Mouse (Mus musculus) heart, adult 18-20 months (tissue): ENCODE measurements at regions not wholly inside any gene's neighbourhood (a gene's known extent, or its start where the extent isn't known, plus 50 kb on each side); places are given as distances from the start of the nearest gene placed in this dataset.
A peak's percentile ranks its signal among the peaks of the same experiment; 100 is the strongest.

ENCODE experiments used
- DNase-seq, 2 experiments: peaks; one replicate each; pipeline ENCODE4 v3.0.0; 2021 to 2022; ENCODE audit warnings: mixed read lengths in 1 of 2

DNA sequence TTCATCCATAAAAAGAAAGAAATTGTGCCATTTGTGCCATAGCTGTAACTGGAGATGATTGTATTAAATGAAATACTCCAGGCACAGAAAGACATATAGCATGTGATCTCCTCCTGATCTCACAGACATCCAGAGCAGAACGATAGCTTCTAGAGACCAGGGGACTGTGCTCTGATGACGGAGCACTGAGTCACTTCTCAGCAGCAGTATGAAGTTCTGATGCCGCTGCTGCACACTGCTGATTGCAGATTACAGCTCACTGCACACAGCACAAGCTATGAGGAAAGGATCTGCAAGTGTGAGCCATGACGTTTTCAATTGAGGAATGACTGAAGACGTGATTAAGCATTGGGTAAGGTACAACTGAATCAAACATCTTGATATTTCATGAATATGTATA lies 190.6 kb upstream of the Adamts9 start:
- DNase-seq = no peak

DNA sequence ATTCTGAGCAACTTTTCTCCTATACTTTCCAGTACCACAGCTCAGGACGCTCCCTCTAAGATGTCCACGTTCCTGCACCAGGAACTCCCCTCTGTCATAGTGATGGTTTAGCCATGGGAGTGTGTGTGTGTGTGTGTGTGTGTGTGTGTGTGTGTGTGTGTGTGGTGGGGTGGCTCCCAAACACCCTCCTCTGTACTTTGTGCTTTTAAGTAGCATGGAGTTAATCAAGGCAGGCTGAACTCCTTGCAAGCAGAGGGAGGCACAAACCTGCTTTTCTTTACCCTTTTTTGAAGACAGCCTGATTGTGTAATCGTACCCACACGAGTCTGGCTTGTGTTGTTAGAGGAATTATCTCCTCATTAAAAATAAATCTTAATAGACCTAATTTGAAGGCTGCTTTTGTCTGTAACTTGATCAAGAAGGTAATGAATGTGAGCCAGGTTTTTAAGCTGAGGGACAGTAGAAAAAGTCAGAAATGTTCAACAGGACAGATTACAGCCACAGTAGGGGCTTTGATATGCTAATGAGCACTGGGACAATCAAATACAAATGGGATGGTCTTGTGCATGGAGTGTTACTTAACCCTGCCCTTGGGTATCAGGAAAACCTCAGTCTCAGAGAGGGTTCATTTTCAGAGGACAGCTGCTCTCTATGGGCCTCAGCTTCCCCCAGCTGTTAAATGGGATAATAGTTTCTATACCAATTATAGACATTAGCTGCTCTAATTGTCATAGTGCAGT lies 187.8 kb upstream of the Adamts9 start:
- no peak for DNase-seq

DNA sequence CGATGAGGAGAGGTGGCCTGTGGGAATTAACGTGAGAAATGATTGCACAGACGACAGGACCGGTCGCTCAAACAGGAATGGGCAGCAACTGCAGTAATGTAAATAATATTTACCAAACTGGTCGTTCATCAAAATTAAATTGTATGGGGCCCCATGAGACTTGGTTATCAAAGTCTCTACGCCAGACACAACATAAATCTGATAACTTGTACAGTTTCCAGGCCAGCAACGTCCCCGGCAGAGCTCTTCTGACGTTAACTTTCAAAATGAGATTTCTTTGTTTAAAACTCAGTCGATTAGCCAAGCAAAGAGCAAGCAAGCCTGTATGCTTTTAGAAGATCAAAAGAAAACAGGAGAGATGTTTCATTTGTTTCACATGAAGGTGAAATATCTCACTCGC lies 176.2 kb upstream of the Adamts9 start:
- DNase-seq = no peak

DNA sequence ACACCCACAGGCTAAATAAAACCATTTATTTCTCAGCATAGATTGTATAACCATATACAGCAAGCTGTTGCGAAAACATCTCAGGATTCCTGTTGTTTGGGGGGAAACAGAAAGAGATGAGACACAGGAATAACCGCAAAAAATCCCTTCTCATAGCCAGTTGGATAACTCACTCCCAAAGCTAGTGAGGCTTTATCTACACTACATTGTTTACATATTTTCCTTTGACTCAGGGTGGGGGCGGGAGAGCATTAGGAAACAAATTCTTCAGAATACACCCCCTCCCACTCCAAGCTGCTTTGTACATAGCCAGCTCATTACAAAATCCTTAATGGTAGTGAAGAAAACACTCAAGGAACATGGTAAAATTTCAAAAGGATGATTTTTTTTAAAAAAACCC lies 170.1 kb upstream of the Adamts9 start:
- no peak for DNase-seq

DNA sequence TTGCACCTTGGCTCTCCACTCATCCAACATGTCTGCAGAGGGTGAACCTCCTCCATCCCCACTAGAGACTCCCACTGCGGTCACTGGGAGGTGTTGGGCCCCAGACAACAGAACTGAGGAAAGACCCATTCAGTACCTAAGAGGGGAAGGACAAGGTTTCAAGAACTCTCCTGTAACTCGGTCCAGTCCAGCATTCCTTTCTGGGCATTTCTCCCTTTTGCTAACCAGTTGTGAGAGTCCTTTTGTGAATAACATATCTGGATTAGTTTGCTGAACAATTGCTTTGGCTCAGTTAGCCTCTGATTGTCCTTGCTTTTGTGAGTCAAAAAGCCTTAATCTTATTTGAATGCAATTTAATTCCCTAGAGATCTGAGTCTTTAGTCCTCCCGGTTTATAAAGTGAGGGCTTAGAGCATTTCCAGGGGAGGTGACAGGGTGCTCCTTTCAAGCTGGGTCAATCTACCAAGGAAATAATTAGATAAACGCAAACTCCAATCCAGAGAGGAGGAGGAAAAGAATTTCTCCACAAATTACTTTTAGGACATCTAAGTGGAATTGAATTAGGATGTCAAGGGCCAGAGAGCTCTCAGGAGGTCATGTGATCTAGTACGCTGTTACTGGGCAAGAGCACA lies 151.6 kb upstream of the Adamts9 start:
- no peak for DNase-seq

- DNase-seq = peak in 1 of 2 experiments; percentile 25
Measured at GRCm38 (mm10) chr6:93093770-93094169, 150.5 kb upstream of the Adamts9 start.

DNA sequence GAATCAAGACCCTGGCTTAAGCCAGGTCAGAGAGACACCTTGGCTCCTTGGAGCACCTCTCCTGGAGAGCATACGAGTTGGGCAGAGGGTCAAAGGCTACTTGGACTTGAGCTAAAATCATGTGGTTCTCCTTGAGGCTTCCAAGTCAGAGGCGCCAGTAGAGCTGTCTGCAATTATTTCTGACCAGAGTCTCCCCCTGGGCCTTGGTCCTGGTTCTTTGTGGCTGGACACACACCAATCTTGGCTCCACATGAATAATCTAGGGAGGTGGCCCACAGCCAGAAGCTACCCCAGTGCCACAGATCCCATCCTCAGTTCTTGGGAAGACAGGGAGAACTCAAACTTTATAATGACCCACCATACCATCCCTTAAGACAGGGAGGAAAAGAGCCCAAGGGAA lies 144.0 kb upstream of the Adamts9 start:
- no peak for DNase-seq

DNA sequence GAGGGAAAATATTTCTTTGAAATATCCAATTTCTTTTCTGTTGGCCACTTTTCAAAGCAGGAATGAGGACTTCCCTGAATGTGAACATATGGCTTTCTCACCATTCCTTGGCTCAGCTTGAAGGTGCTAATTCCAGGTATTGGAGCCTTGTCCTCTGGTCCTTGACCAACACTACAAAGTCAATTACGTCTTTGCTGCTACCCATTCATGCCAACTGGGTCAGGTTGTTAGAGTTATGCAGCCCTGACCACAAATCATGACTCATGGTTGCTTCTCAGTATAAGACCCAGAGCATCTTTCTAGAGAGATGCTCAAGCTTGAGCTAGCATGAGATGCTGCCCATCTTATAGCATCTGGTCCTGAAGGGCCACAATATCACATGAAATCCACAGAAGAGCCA lies 141.0 kb upstream of the Adamts9 start:
- DNase-seq = no peak

DNA sequence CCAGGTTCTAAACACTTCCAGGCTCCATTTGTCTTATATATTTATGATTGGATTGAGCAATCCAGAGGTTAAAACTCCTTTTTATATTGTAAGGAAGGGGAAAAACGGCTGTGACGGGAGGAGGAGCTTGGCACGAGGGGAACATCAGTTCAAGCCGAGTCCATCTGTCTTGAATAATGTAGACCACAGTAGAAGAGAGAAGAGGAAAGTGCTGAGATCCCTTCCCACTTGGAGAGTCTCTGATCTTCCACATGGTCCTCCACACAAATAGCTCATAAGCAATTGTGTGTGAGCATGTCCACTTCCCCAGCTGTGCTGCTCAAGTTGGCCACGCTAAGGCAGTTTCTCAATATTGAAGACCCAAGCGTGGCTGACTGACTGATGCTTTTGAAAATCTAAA lies 140.4 kb upstream of the Adamts9 start:
- no peak for DNase-seq

GRCm38 (mm10) chr6:93082205-93082604 lies 138.9 kb upstream of the Adamts9 start:
- no peak for DNase-seq

DNA sequence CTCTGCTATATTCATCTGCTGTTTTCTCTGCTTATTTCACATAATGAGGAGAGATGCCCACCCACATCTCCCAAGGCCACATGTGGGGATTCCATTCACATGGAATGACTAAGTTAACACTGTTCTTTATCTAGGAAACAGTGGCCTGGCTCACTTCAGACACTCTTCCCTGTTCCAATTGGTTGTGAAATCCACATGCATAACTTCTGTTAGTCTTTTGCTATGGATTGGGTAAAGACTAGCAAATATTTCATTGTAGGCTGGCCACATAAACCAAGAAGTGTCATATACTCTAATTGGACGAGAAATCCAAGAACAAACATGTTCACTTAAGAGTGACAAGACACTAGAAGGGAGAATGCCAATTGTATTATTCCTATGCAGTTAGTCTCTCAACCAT lies 133.4 kb upstream of the Adamts9 start:
- no peak for DNase-seq

DNA sequence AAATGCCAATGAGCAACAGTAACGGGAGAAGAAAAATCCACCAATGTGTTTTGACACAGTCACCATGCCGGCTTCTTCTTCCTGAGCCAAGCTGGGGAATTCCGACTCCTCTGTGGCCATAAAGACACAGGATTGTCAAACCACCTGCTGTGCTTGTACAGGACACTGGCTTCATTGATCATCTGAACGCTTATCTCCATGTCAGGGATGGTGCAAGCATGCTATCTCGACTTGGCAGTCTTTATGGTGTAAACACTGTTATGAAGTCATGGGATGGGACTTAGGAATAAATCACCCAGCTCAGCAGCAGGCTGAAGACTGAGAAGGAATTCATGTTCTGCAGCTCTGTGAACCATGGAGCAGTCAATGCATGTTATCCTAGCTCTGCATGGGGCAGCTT lies 132.6 kb upstream of the Adamts9 start:
- peak in 1 of 2 experiments; percentile 20 for DNase-seq

DNA sequence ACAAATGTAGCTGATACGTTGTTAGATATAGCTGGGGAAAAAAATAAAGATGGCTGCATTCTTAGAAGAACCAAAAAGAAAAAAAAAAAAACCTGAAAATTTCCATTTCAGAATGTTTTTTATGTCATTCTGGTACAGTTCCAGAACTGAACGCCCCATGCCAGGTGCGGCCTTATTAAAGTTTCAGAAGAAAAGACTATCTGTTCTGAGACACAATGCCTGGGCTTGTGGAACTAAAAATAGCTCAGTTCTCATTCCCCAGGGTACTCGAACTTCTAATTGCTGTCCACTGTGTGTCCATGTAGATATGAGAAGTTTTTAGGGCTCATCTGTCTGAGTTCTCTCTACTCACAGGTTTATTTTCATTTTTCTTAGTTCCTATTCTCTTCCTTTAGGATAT lies 131.7 kb upstream of the Adamts9 start:
- DNase-seq = peak in 1 of 2 experiments; percentile 37

- no peak for DNase-seq
Measured at GRCm38 (mm10) chr6:93070916-93071315, 127.6 kb upstream of the Adamts9 start.

DNA sequence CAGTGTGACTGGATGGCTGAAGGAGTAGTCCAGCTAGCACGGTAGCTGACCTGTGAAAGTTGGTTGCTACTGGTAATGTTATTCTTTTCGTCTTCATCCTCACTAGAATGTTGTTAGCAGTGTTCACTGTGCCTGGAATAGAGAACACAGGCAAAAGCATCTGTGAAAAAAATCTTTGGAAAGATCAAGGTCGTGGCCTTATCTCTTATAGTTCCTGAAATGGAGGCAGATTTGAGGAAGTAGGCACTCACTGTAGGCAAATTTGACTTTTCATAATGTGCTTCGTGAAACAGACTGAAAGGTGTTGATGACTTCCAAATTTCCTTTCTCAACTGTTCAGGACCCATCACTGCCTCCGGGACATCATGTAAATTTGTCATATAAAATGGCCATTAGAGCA lies 124.5 kb upstream of the Adamts9 start:
- no peak for DNase-seq

GRCm38 (mm10) chr6:93066553-93067376 lies 123.5 kb upstream of the Adamts9 start:
- no peak for DNase-seq

- peak; percentile 74 to 80 for DNase-seq
Measured at GRCm38 (mm10) chr6:93065917-93066552, 122.7 kb upstream of the Adamts9 start.

GRCm38 (mm10) chr6:93065366-93065765 lies 122.1 kb upstream of the Adamts9 start:
- DNase-seq = peak; percentile 43 to 55

DNA sequence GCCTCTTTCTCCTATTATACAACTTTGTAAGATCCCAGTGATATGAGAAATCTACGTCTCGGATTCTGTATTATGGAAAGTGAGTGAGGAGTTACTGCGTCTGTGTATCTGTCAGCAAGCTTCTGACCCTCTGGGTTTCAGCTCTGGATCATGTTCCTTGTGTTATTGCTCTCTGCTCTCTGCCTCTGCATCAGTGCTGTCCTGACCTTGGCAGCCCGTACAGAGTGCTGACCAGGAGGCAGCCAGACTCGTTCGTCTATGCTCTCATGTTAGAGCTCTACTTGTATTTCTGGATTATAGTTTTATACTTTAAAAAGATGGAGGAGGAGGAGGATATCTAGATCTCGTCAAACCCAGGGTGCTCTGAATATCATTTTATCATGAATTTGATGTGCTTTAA lies 121.1 kb upstream of the Adamts9 start:
- no peak for DNase-seq

- no peak for DNase-seq
Measured at GRCm38 (mm10) chr6:93061741-93062140, 118.4 kb upstream of the Adamts9 start.

- no peak for DNase-seq
Measured at GRCm38 (mm10) chr6:93045524-93045923, 102.2 kb upstream of the Adamts9 start.

- DNase-seq = no peak
Measured at GRCm38 (mm10) chr6:93041041-93041440, 97.7 kb upstream of the Adamts9 start.
